ENCODE assay signal across 11 mouse cellular contexts in genomic region chr1:56833307-56833706, GRCm38 (mm10).
A peak's percentile ranks its signal among the peaks of the same experiment; 100 is the strongest.
DNase-seq lines count a peak whose midpoint lies in the region; ATAC-seq and TF ChIP-seq lines count a peak whose summit lies in the region.
"Had no signal": no experiment of that assay in that cellular context is flagged by ENCODE, and none has a peak within 500 bp of the region (broad histone marks: within the 10 kb centered on the region; RNA-seq: fewer than 3 reads in every experiment).

No protein-coding gene starts in this region.

- DNase-seq in heart, adult 11 months: peak; percentile 50
- no peak for DNase-seq in heart, adult 8-10 months (ENCODE audit: low spot score)
- peak; percentile 53 for DNase-seq in forebrain, postnatal 0 days
- DNase-seq in kidney, postnatal 4 days: peak; percentile 37 to 50
- DNase-seq in skeletal muscle tissue, adult 2 months (ENCODE audit: low read depth, low spot score): peak; percentile 7
- no peak for DNase-seq in urinary bladder, adult 18-20 months (ENCODE audit: low spot score in 2 of 2)
- no peak for DNase-seq in adrenal gland, adult (ENCODE audit: inconsistent age in 2 of 2, low spot score in 1 of 2)
- no peak for DNase-seq in stomach, postnatal 0 days (ENCODE audit: low spot score)
- DNase-seq: adrenal gland, postnatal 25 days; lung, postnatal 36 days; right cerebral cortex, postnatal 4 days had no signal

- no peaks in the 10 kb centered on the region for H3K27me3 ChIP-seq in forebrain, postnatal 0 days (ENCODE audit: insufficient read depth, low read length)
- no peaks in the 10 kb centered on the region for H3K27me3 ChIP-seq in stomach, postnatal 0 days (ENCODE audit: control insufficient read depth, insufficient read depth, low read length)

- H3K36me3 ChIP-seq in forebrain, postnatal 0 days (ENCODE audit: insufficient read depth): peaks cover 3% of the 10 kb centered on the region; the same call in 1 of the 2 replicates
- H3K36me3 ChIP-seq in stomach, postnatal 0 days (ENCODE audit: control insufficient read depth, insufficient read depth, low read length): no peaks in the 10 kb centered on the region

- H3K9ac ChIP-seq in forebrain, postnatal 0 days: no peak overlapping the region; the same call in 1 of the 2 replicates
- H3K9ac ChIP-seq in stomach, postnatal 0 days (ENCODE audit: low read length): no peak overlapping the region

- H3K4me1 ChIP-seq in forebrain, postnatal 0 days (ENCODE audit: insufficient read depth): peaks cover 8% of the 10 kb centered on the region
- no peaks in the 10 kb centered on the region for H3K4me1 ChIP-seq in stomach, postnatal 0 days (replicated peaks; ENCODE audit: control insufficient read depth, insufficient read depth)

- no peaks in the 10 kb centered on the region for H3K9me3 ChIP-seq in forebrain, postnatal 0 days (ENCODE audit: low read length)
- no peaks in the 10 kb centered on the region for H3K9me3 ChIP-seq in stomach, postnatal 0 days (ENCODE audit: control insufficient read depth, low read length)

- H3K4me3 ChIP-seq in forebrain, postnatal 0 days (ENCODE audit: low read depth, low read length): no peak overlapping the region
- H3K4me3 ChIP-seq in stomach, postnatal 0 days (ENCODE audit: low read depth, low read length): no peak overlapping the region

- TF ChIP-seq EP300 in stomach, postnatal 0 days (optimal IDR thresholded peaks at IDR 0.05): no peak

- peak overlapping the region; percentile 62 for H3K27ac ChIP-seq in forebrain, postnatal 0 days (ENCODE audit: low read depth, low read length)
- no peak overlapping the region for H3K27ac ChIP-seq in stomach, postnatal 0 days (replicated peaks)

- H3K4me2 ChIP-seq in forebrain, postnatal 0 days (ENCODE audit: low read depth): no peak overlapping the region; the same call in 1 of the 2 replicates
- H3K4me2 ChIP-seq in stomach, postnatal 0 days (replicated peaks; ENCODE audit: low read depth): no peak overlapping the region

- TF ChIP-seq CTCF in forebrain, postnatal 0 days (IDR thresholded peaks at IDR 0.05; ENCODE audit: low read depth): no peak
- no peak for TF ChIP-seq CTCF in stomach, postnatal 0 days (IDR thresholded peaks at IDR 0.05; ENCODE audit: low read depth)

- peak; percentile 61 for ATAC-seq in forebrain, postnatal 0 days
- no peak for ATAC-seq in stomach, postnatal 0 days (ENCODE audit: low FRiP score, low TSS enrichment)

- whole genome bisulfite sequencing in forebrain, postnatal 0 days: 7% methylated on average over 6 of the region's 6 CpGs
- 61% methylated on average over 6 of the region's 6 CpGs for WGBS in stomach, postnatal 0 days

Comparison
In these comparisons a context has a peak if more than half of its experiments do, and no peak if none do; other contexts are left out.
1. DNase-seq: peak in heart, adult 11 months (single experiment), forebrain, postnatal 0 days (single experiment), kidney, postnatal 4 days (2 of 2) and skeletal muscle tissue, adult 2 months (single experiment); none in heart, adult 8-10 months (single experiment), urinary bladder, adult 18-20 months (0 of 2), adrenal gland, adult (0 of 2) and stomach, postnatal 0 days (single experiment).